Mouse (Mus musculus) liver, adult 2 months (tissue): ENCODE results near the gene Arl16. TPM values are rescaled to one million over a fixed set of nuclear protein-coding genes. Genes with fewer than 3 reads are reported as not detected.

Experiments
- DNase-seq: peaks from one replicate; pipeline ENCODE4 v3.0.0-alpha.2; 2011; ENCODE audit warnings: low read depth, low spot score; ENCODE audit errors: extremely low read depth
- H3K27ac ChIP-seq: fragments of 200-500 bp; replicated peaks from 2 replicates; pipeline ENCODE4 v1.5.1; 2012; ENCODE audit warnings: low read depth, mild to moderate bottlenecking, control low read depth, inconsistent platforms, low read length; ENCODE audit not compliant: insufficient read depth
- H3K27me3 ChIP-seq: fragments of 200-500 bp; 2 replicates; pipeline ENCODE4 v1.6.1; 2012; ENCODE audit warnings: mild to moderate bottlenecking, moderate library complexity, low read length, inconsistent platforms; ENCODE audit not compliant: control insufficient read depth, insufficient read depth
- H3K36me3 ChIP-seq: fragments of 200-500 bp; 2 replicates; pipeline ENCODE4 v1.6.1; 2012; ENCODE audit warnings: low read length, inconsistent platforms; ENCODE audit not compliant: control insufficient read depth, insufficient read depth
- H3K4me1 ChIP-seq: fragments of 200-500 bp; 2 replicates; pipeline ENCODE4 v1.6.1; 2011; ENCODE audit warnings: low read length; ENCODE audit not compliant: control insufficient read depth, insufficient read depth
- H3K4me3 ChIP-seq: fragments of 200-500 bp; 2 replicates; pipeline ENCODE4 v1.5.1; 2011; ENCODE audit warnings: low read depth, mild to moderate bottlenecking, control low read depth, low read length, moderate library complexity; ENCODE audit not compliant: insufficient read depth
- H3K79me2 ChIP-seq: fragments of 200-500 bp; 2 replicates; pipeline ENCODE4 v1.6.1; 2012; ENCODE audit warnings: inconsistent platforms, mild to moderate bottlenecking, low read length, moderate library complexity; ENCODE audit not compliant: control insufficient read depth, insufficient read depth
- H3K9ac ChIP-seq: fragments of 200-500 bp; 2 replicates; pipeline ENCODE4 v1.6.1; 2012; ENCODE audit warnings: low read depth, mild to moderate bottlenecking, control low read depth, inconsistent platforms, low read length
- CTCF ChIP-seq: fragments of 200-500 bp; IDR thresholded peaks from 2 replicates; pipeline ENCODE4 v1.5.1; 2011; ENCODE audit warnings: low read depth, low read length, control low read depth
- POLR2A ChIP-seq: fragments of 200-500 bp; IDR thresholded peaks from 2 replicates; pipeline ENCODE4 v1.6.1; 2011; ENCODE audit warnings: low read length, control low read depth; ENCODE audit not compliant: insufficient read depth; ENCODE audit errors: extremely low read depth
- WGBS: fragments of 180-500 bp; shearing (Covaris S2); methylation state at CpG from one replicate; pipeline ENCODE4 v1.1.7; 2018; 5-methylcytosine and 5-hydroxymethylcytosine counted together
- polyA plus RNA-seq: library from polyadenylated mRNA; depleted of rRNA; stranded (reverse); fragments of >200 nt; gene quantifications from 2 replicates; pipeline ENCODE4 v1.2.3, GENCODE M21; 2012; rRNA removed
- total RNA-seq: library from RNA; depleted of rRNA; stranded (reverse); fragments of >200 nt; gene quantifications from 2 replicates; pipeline ENCODE4 v1.2.3, GENCODE M21; 2014; rRNA removed

Gene Arl16
- total and polyA plus RNA-seq, 2 experiments, result 9.6 to 12.2 TPM

- Histone ChIP-seq H3K4me3 (no peak overlapping the region), H3K9ac (peak overlapping the region; percentile 49), H3K79me2 (peaks cover 18% of the 10 kb centered on the region; the same call in 1 of the 2 replicates), H3K27me3 (no peaks in the 10 kb centered on the region), H3K4me1 (peaks cover 28% of the 10 kb centered on the region), H3K36me3 (peaks cover 51% of the 10 kb centered on the region), H3K27ac (peak overlapping the region; percentile 96)
- DNase-seq, result peak; percentile 98
- WGBS, result 23% methylated on average over 13 of the region's 13 CpGs
- TF ChIP-seq CTCF, result no peak
These were observed 44.5 kb downstream of the Arl16 start for GRCm38 (mm10) chr11:120422651-120423568.

DNA sequence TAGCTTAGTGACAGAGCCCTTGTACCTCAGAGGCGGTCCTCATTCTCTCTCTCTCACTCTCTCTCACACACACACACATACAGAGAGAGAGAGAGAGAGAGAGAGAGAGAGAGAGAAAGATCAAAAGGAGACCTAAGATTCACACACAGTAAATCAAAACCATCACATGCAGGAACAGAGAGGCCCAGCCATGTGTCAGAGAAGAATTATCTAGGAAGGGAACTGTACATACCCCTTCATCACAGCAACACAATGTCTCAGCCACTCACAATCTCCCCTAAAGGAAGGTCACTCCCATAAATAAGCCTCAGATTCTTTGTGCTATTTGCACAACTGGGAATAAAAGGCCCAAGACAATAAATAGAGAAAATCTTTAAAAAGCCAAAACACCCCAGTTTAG is 48.8 kb downstream of the Arl16 start:
- H3K27me3 ChIP-seq, result no peaks in the 10 kb centered on the region
- DNase-seq, result no peak
- H3K4me1 ChIP-seq, result peaks cover 21% of the 10 kb centered on the region
- no peak overlapping the region for H3K9ac ChIP-seq
- peaks cover 10% of the 10 kb centered on the region; the same call in 1 of the 2 replicates for H3K79me2 ChIP-seq
- H3K27ac ChIP-seq, result no peak overlapping the region
- no peak for TF ChIP-seq POLR2A
- no peak for TF ChIP-seq CTCF
- no peak overlapping the region for H3K4me3 ChIP-seq
- 100% methylated on average over 1 of the region's 1 CpGs for WGBS
- H3K36me3 ChIP-seq, result peaks cover 55% of the 10 kb centered on the region

DNA sequence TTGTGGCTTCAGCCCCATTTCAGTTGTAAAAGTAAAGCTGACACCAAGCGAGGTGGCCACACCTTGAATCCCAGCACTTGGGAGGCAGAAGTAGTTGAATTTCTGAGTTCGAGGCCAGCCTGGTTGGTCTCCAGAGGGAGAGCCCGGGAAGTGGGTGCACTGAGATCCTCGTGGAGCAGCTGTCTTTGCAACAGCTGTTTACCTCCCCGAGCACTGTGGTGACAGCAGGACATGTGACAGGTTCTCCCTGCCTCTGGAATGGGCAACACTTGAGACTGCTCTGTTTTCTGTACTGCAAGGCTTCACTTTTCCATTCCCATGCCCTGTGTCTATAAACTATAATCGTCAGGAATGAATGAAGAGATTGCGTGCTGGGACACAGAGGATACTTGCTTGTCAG is 49.6 kb downstream of the Arl16 start:
- peaks cover 17% of the 10 kb centered on the region for H3K4me1 ChIP-seq
- peaks cover 10% of the 10 kb centered on the region; the same call in 1 of the 2 replicates for H3K79me2 ChIP-seq
- H3K36me3 ChIP-seq, result peaks cover 61% of the 10 kb centered on the region
- no peaks in the 10 kb centered on the region for H3K27me3 ChIP-seq
- H3K9ac ChIP-seq, result no peak overlapping the region
- no peak for TF ChIP-seq POLR2A
- no peak for TF ChIP-seq CTCF
- no peak overlapping the region for H3K27ac ChIP-seq
- no peak overlapping the region for H3K4me3 ChIP-seq
- 87% methylated on average over 7 of the region's 7 CpGs for WGBS
- DNase-seq, result no peak

Other genes starting within 250 kb of the Arl16 start
- 1.2 and 1.5 TPM in 2 replicates for gene Bahcc1, start 234.7 kb downstream of the Arl16 start, total RNA-seq
- gene Bahcc1, start 234.7 kb downstream of the Arl16 start, polyA plus RNA-seq, result 3.4 and 3.5 TPM in 2 replicates
- gene Actg1, start 119.1 kb downstream of the Arl16 start, total RNA-seq, result 68.0 and 123 TPM in 2 replicates
- gene Actg1, start 119.1 kb downstream of the Arl16 start, polyA plus RNA-seq, result 158 and 177 TPM in 2 replicates
- gene Fscn2, start 106.1 kb downstream of the Arl16 start, total RNA-seq, result not detected in 2 replicates
- gene Fscn2, start 106.1 kb downstream of the Arl16 start, polyA plus RNA-seq, result not detected in 2 replicates
- 3.2 and 5.4 TPM in 2 replicates for gene Faap100, start 88.8 kb downstream of the Arl16 start, total RNA-seq
- 10.8 and 14.9 TPM in 2 replicates for gene Faap100, start 88.8 kb downstream of the Arl16 start, polyA plus RNA-seq
- 24.6 and 37.9 TPM in 2 replicates for gene Nploc4, start 29.9 kb downstream of the Arl16 start, total RNA-seq
- 51.5 and 58.9 TPM in 2 replicates for gene Nploc4, start 29.9 kb downstream of the Arl16 start, polyA plus RNA-seq
- gene Tspan10, start 25.0 kb downstream of the Arl16 start, total RNA-seq, result not detected in 2 replicates
- 0.05 TPM in 2 replicates for gene Tspan10, start 25.0 kb downstream of the Arl16 start, polyA plus RNA-seq
- 0.46 and 0.81 TPM in 2 replicates for gene Pde6g, start 14.1 kb downstream of the Arl16 start, total RNA-seq
- 0.98 and 1.8 TPM in 2 replicates for gene Pde6g, start 14.1 kb downstream of the Arl16 start, polyA plus RNA-seq
- 20.7 and 28.9 TPM in 2 replicates for gene Oxld1, start 9.5 kb downstream of the Arl16 start, total RNA-seq
- gene Oxld1, start 9.5 kb downstream of the Arl16 start, polyA plus RNA-seq, result 29.2 and 32.6 TPM in 2 replicates
- gene Ccdc137, start 9.5 kb downstream of the Arl16 start, total RNA-seq, result 4.6 and 5.7 TPM in 2 replicates
- 5.8 and 8.7 TPM in 2 replicates for gene Ccdc137, start 9.5 kb downstream of the Arl16 start, polyA plus RNA-seq
- 43.6 and 46.6 TPM in 2 replicates for gene Mrpl12, start 17.0 kb upstream of the Arl16 start, total RNA-seq
- gene Mrpl12, start 17.0 kb upstream of the Arl16 start, polyA plus RNA-seq, result 221 and 232 TPM in 2 replicates
- gene Slc25a10, start 24.2 kb upstream of the Arl16 start, total RNA-seq, result 121 and 135 TPM in 2 replicates
- 445 and 478 TPM in 2 replicates for gene Slc25a10, start 24.2 kb upstream of the Arl16 start, polyA plus RNA-seq
- gene Gcgr, start 63.1 kb upstream of the Arl16 start, total RNA-seq, result 135 and 143 TPM in 2 replicates
- 542 and 561 TPM in 2 replicates for gene Gcgr, start 63.1 kb upstream of the Arl16 start, polyA plus RNA-seq
- 11.7 and 13.6 TPM in 2 replicates for gene Mcrip1, start 82.1 kb upstream of the Arl16 start, total RNA-seq
- gene Mcrip1, start 82.1 kb upstream of the Arl16 start, polyA plus RNA-seq, result 36.8 and 44.4 TPM in 2 replicates
- 0.28 TPM in 1 of 2 replicates, not detected in the other for gene Ppp1r27, start 83.5 kb upstream of the Arl16 start, total RNA-seq
- gene Ppp1r27, start 83.5 kb upstream of the Arl16 start, polyA plus RNA-seq, result not detected in 2 replicates
- gene P4hb, start 105.6 kb upstream of the Arl16 start, total RNA-seq, result 933 and 951 TPM in 2 replicates
- 683 and 737 TPM in 2 replicates for gene P4hb, start 105.6 kb upstream of the Arl16 start, polyA plus RNA-seq
- 14.9 and 22.3 TPM in 2 replicates for gene Arhgdia, start 114.0 kb upstream of the Arl16 start, total RNA-seq
- 142 and 188 TPM in 2 replicates for gene Arhgdia, start 114.0 kb upstream of the Arl16 start, polyA plus RNA-seq
- 33.8 and 34.5 TPM in 2 replicates for gene Alyref, start 130.8 kb upstream of the Arl16 start, total RNA-seq
- 12.6 and 12.9 TPM in 2 replicates for gene Alyref, start 130.8 kb upstream of the Arl16 start, polyA plus RNA-seq
- gene Anapc11, start 130.8 kb upstream of the Arl16 start, total RNA-seq, result 8.9 and 12.8 TPM in 2 replicates
- 57.0 and 59.4 TPM in 2 replicates for gene Anapc11, start 130.8 kb upstream of the Arl16 start, polyA plus RNA-seq
- gene Npb, start 140.9 kb upstream of the Arl16 start, total RNA-seq, result not detected in 2 replicates
- 2.0 and 2.7 TPM in 2 replicates for gene Npb, start 140.9 kb upstream of the Arl16 start, polyA plus RNA-seq
- gene Pcyt2, start 150.3 kb upstream of the Arl16 start, total RNA-seq, result 494 and 540 TPM in 2 replicates
- 1,294 and 1,652 TPM in 2 replicates for gene Pcyt2, start 150.3 kb upstream of the Arl16 start, polyA plus RNA-seq
- 31.1 and 36.3 TPM in 2 replicates for gene Sirt7, start 157.6 kb upstream of the Arl16 start, total RNA-seq
- gene Sirt7, start 157.6 kb upstream of the Arl16 start, polyA plus RNA-seq, result 69.7 and 72.1 TPM in 2 replicates
- gene Mafg, start 166.0 kb upstream of the Arl16 start, total RNA-seq, result 41.9 and 44.2 TPM in 2 replicates
- 60.5 and 64.2 TPM in 2 replicates for gene Mafg, start 166.0 kb upstream of the Arl16 start, polyA plus RNA-seq
- gene Pycr1, start 176.2 kb upstream of the Arl16 start, total RNA-seq, result 0.47 and 2.6 TPM in 2 replicates
- gene Pycr1, start 176.2 kb upstream of the Arl16 start, polyA plus RNA-seq, result 0.25 and 0.61 TPM in 2 replicates
- not detected in 2 replicates for gene Myadml2, start 180.6 kb upstream of the Arl16 start, total RNA-seq
- not detected in 2 replicates for gene Myadml2, start 180.6 kb upstream of the Arl16 start, polyA plus RNA-seq
- gene Notum, start 193.6 kb upstream of the Arl16 start, total RNA-seq, result 29.8 and 34.9 TPM in 2 replicates
- gene Notum, start 193.6 kb upstream of the Arl16 start, polyA plus RNA-seq, result 56.0 and 61.6 TPM in 2 replicates
- 49.3 and 56.6 TPM in 2 replicates for gene Aspscr1, start 205.4 kb upstream of the Arl16 start, total RNA-seq
- 131 and 142 TPM in 2 replicates for gene Aspscr1, start 205.4 kb upstream of the Arl16 start, polyA plus RNA-seq
- gene Cenpx, start 246.1 kb upstream of the Arl16 start, total RNA-seq, result 20.3 and 20.5 TPM in 2 replicates
- 63.4 and 74.6 TPM in 2 replicates for gene Cenpx, start 246.1 kb upstream of the Arl16 start, polyA plus RNA-seq
- 4.4 and 5.1 TPM in 2 replicates for gene Lrrc45, start 246.3 kb upstream of the Arl16 start, total RNA-seq
- gene Lrrc45, start 246.3 kb upstream of the Arl16 start, polyA plus RNA-seq, result 7.4 and 9.8 TPM in 2 replicates